Mouse (Mus musculus): ENCODE data around the gene Fbxl16.

DNA sequence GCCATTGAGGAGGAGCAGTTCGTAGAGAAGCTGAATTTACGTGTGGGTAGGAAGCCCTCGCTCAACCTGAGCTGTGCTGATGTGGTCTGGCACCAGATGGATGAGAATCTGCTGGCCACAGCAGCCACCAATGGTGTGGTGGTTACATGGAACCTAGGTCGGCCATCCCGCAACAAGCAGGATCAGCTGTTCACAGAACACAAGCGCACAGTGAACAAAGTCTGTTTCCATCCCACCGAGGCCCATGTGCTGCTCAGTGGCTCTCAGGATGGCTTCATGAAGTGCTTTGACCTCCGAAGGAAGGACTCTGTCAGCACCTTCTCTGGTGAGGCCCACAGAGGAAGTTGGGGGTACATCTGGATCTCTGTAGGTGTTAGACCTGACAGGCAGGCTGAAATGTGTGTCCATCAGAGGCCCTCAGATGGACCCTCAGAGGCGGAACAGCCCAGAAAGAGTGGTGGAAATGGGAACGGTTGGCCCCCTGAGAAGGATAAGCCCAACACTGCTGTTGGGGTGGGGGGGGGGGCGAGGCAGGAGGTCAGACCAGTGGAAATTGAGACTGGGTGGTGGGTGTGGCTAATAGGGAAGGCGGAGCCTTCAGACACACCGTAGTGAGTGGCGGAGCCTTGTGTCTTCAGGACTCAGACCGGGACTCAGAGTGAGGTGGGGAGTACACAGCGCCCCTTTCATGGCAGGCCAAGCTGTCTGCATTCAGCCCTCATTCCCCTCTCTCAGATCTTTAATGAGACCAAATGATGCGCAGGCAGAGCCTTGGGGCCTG lies 15.7 kb downstream of the Fbxl16 start:
- TF ChIP-seq POLR2A (IDR thresholded peaks at IDR 0.05; ENCODE audit: borderline replicate concordance, insufficient read depth, low read length) (no peak), CTCF (IDR thresholded peaks at IDR 0.05; ENCODE audit: borderline replicate concordance, insufficient read depth, low read depth, low read length) (no peak)
